Mouse (Mus musculus) thymus, postnatal 10 days (tissue): ENCODE measurements around the gene Smarcc2.
"Not testable (repeated sequence)": the region's sequence is repeated elsewhere in the genome, so short reads cannot be mapped to it uniquely, and the experiment has no call there.

Experiments used
- DNase-seq, 2 experiments: peaks; one replicate each; pipeline ENCODE4 v3.0.0; 2021; ENCODE audit warnings: low spot score in 2 of 2

Smarcc2 gene

GRCm38 (mm10) chr10:128493695-128494666 is 34.9 kb downstream of the Smarcc2 start, which contains the start of gene Myl6:
Gene Myl6, minus strand, starts transcription at chr10:128494145.
- DNase-seq, result peak; percentile 97 to 98

- no peak for DNase-seq
Measured at GRCm38 (mm10) chr10:128494667-128495245, 35.7 kb downstream of the Smarcc2 start.

- no peak for DNase-seq
Measured at GRCm38 (mm10) chr10:128495270-128495669, 36.2 kb downstream of the Smarcc2 start.

- DNase-seq, result no peak
Measured at GRCm38 (mm10) chr10:128495903-128496302, 36.9 kb downstream of the Smarcc2 start.

- no peak for DNase-seq
Measured at GRCm38 (mm10) chr10:128496509-128497077, 37.5 kb downstream of the Smarcc2 start.

- DNase-seq, result no peak
Measured at GRCm38 (mm10) chr10:128497134-128497737, 38.2 kb downstream of the Smarcc2 start.

GRCm38 (mm10) chr10:128498590-128498989 is 39.5 kb downstream of the Smarcc2 start, which contains the start of gene Myl6b:
Gene Myl6b, minus strand, starts transcription at chr10:128498685.
- peak; percentile 92 to 95 for DNase-seq

GRCm38 (mm10) chr10:128499116-128499671 is 40.1 kb downstream of the Smarcc2 start:
- peak; percentile 28 to 37 for DNase-seq

GRCm38 (mm10) chr10:128502341-128502740 is 43.3 kb downstream of the Smarcc2 start:
- DNase-seq, result no peak

GRCm38 (mm10) chr10:128503532-128503931 is 44.5 kb downstream of the Smarcc2 start:
- DNase-seq, result no peak

- no peak for DNase-seq
Measured at GRCm38 (mm10) chr10:128504012-128504411, 45.0 kb downstream of the Smarcc2 start.

GRCm38 (mm10) chr10:128504641-128505370 is 45.8 kb downstream of the Smarcc2 start:
- DNase-seq, result no peak

- DNase-seq, result not testable (repeated sequence)
Measured at GRCm38 (mm10) chr10:128505371-128505667, 46.3 kb downstream of the Smarcc2 start.

- DNase-seq, result no peak
Measured at GRCm38 (mm10) chr10:128505974-128506373, 46.9 kb downstream of the Smarcc2 start.

- DNase-seq, result no peak
Measured at GRCm38 (mm10) chr10:128508260-128508659, 49.2 kb downstream of the Smarcc2 start.

- DNase-seq, result no peak
Measured at GRCm38 (mm10) chr10:128509203-128509602, 50.2 kb downstream of the Smarcc2 start.

GRCm38 (mm10) chr10:128509831-128510230 is 50.8 kb downstream of the Smarcc2 start:
- no peak for DNase-seq

GRCm38 (mm10) chr10:128510301-128510700 is 51.3 kb downstream of the Smarcc2 start:
- DNase-seq, result no peak

- no peak for DNase-seq
Measured at GRCm38 (mm10) chr10:128511189-128511588, 52.1 kb downstream of the Smarcc2 start.

- DNase-seq, result no peak
Measured at GRCm38 (mm10) chr10:128511761-128512160, 52.7 kb downstream of the Smarcc2 start.

- no peak for DNase-seq
Measured at GRCm38 (mm10) chr10:128515044-128515443, 56.0 kb downstream of the Smarcc2 start.
